Mouse (Mus musculus) olfactory bulb, adult 2 months (tissue): ENCODE data around the gene Camta1.

Experiments
- CTCF ChIP-seq: fragments of 200-500 bp; IDR thresholded peaks from 2 replicates; pipeline ENCODE4 v1.5.1; 2012; ENCODE audit warnings: low read depth, mild to moderate bottlenecking, low read length, moderate library complexity; ENCODE audit not compliant: insufficient read depth
- POLR2A ChIP-seq: fragments of 200-500 bp; IDR thresholded peaks from 2 replicates; pipeline ENCODE4 v1.6.1; 2012; ENCODE audit warnings: mild to moderate bottlenecking, low read depth, low read length, moderate library complexity; ENCODE audit not compliant: insufficient read depth

DNA sequence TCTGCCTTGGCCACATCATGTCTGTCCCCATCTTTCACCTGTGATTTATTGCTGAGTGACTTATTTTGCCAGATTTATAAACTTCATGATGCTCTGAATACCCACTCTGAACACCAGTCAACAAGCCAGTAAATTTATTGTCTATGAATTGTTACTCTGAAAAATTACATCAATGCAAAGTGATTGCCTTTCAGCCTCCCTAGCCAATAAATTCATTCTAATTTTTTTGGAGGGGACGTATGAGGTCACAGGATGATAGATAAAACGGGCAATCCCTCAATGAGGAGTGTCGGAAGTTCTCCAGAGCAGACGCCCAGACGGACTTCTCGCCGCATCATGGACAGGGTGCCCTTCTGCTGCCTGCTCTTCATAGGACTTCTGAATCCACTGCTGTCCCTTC lies 864.9 kb downstream of the Camta1 start, which contains the start of gene Uts2:
- TF ChIP-seq CTCF (no peak), POLR2A (no peak)
